Mouse (Mus musculus) heart, embryonic 14.5 days (tissue): ENCODE measurements around the gene Degs1. TPM values are rescaled to one million over a fixed set of nuclear protein-coding genes. Genes with fewer than 3 reads are reported as not detected.
A peak's percentile ranks its signal among the peaks of the same experiment; 100 is the strongest.

Source experiments
- ATAC-seq: fragments of 200-750 bp; cut with Nextera tagmentation; 2 replicates; pipeline ENCODE4 v1.8.0; 2017; ENCODE audit warnings: low read depth, moderate TSS enrichment; ENCODE audit not compliant: insufficient number of reproducible peaks, insufficient read depth, low FRiP score
- H3K27ac ChIP-seq, 2 experiments: fragments of 200-500 bp in 1 of 2; fragments of 300-500 bp in 1 of 2; sonication (generic) in 1 of 2; replicated peaks in 1 of 2; 2 replicates each; pipeline ENCODE4 v1.5.1; 2012 to 2014; ENCODE audit warnings: low read depth in 2 of 2, low read length in 2 of 2, control low read depth in 1 of 2, mild to moderate bottlenecking in 1 of 2, mixed read lengths in 1 of 2; ENCODE audit not compliant: control insufficient read depth in 1 of 2, insufficient read depth in 1 of 2
- H3K27me3 ChIP-seq: fragments of 300-500 bp; sonication (generic); 2 replicates; pipeline ENCODE4 v1.6.1; 2014; ENCODE audit warnings: mild to moderate bottlenecking, low read length, control low read depth; ENCODE audit not compliant: control insufficient read depth, insufficient read depth
- H3K36me3 ChIP-seq: fragments of 300-500 bp; sonication (generic); 2 replicates; pipeline ENCODE4 v1.6.1; 2014; ENCODE audit warnings: mild to moderate bottlenecking, control low read depth, low read length, mixed read lengths; ENCODE audit not compliant: control insufficient read depth, insufficient read depth
- H3K4me1 ChIP-seq, 2 experiments: fragments of 200-500 bp in 1 of 2; fragments of 300-500 bp in 1 of 2; sonication (generic) in 1 of 2; 2 replicates each; pipeline ENCODE4 v1.6.1; 2012 to 2014; ENCODE audit warnings: low read length in 2 of 2, control low read depth in 1 of 2, mixed read lengths in 1 of 2; ENCODE audit not compliant: control insufficient read depth in 2 of 2, insufficient read depth in 2 of 2
- H3K4me2 ChIP-seq: fragments of 300-500 bp; sonication (generic); 2 replicates; pipeline ENCODE4 v1.6.1; 2014; ENCODE audit warnings: mild to moderate bottlenecking, low read length
- H3K4me3 ChIP-seq, 2 experiments: fragments of 200-500 bp in 1 of 2; fragments of 300-500 bp in 1 of 2; sonication (generic) in 1 of 2; 2 replicates each; pipeline ENCODE4 v1.5.1; 2012 to 2014; ENCODE audit warnings: low read length in 2 of 2, mild to moderate bottlenecking in 2 of 2, control low read depth in 1 of 2, low read depth in 1 of 2, moderate library complexity in 1 of 2; ENCODE audit not compliant: control insufficient read depth in 1 of 2, insufficient read depth in 1 of 2
- H3K9ac ChIP-seq: fragments of 300-500 bp; sonication (generic); 2 replicates; pipeline ENCODE4 v1.6.1; 2014; ENCODE audit warnings: mild to moderate bottlenecking, low read length
- H3K9me3 ChIP-seq: fragments of 300-500 bp; sonication (generic); 2 replicates; pipeline ENCODE4 v1.6.1; 2016; ENCODE audit warnings: low read length, control low read depth; ENCODE audit not compliant: control insufficient read depth
- WGBS: fragments of 180-500 bp; shearing (Covaris S2); extraction: QIAGEN DNeasy Blood & Tissue Kit; methylation state at CpG from one replicate; pipeline ENCODE4 v1.1.7; 2014; 5-methylcytosine and 5-hydroxymethylcytosine counted together
- polyA plus RNA-seq: library from polyadenylated mRNA; unstranded; fragments of >200 nt; fragmentation: Nextera tagmentation; extraction: Ambion mirVana; gene quantifications from 2 replicates; pipeline ENCODE4 v1.2.1, GENCODE M21; 2014

Gene Degs1
- polyA plus RNA-seq, 1 experiment from 2014 or later, result 195 TPM

DNA sequence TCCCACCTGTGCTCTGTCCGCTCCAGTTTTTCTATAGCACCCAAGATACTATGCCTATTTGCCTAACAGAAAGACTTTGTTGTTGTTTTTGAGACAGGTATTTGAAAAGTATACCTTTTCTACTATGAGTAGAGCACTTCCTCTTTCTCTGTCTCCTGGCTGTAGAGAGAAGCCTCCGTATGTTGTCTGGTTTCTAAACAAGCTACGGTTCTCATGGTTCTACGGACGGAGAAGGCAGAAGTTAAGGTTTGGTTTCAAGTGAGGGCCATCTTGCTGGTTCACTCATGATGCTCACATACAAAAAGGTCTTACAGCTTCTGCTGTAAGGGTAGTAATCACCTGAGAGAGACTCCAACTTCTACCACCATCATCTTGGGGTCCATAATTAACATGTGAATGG lies 37.6 kb downstream of the Degs1 start:
- H3K27ac ChIP-seq, result no peak overlapping the region
- H3K4me3 ChIP-seq, result no peak overlapping the region
- ATAC-seq, result no peak
- no peaks in the 10 kb centered on the region for H3K27me3 ChIP-seq
- 89% methylated on average over 5 of the region's 5 CpGs for WGBS
- no peak overlapping the region for H3K9ac ChIP-seq
- peaks cover 0 to 2% of the 10 kb centered on the region in 2 experiments; a peak in 1 of 4 replicates for H3K4me1 ChIP-seq
- no peaks in the 10 kb centered on the region for H3K9me3 ChIP-seq
- H3K4me2 ChIP-seq, result no peak overlapping the region
- no peaks in the 10 kb centered on the region for H3K36me3 ChIP-seq

- no peak overlapping the region for H3K9ac ChIP-seq
- H3K36me3 ChIP-seq, result no peaks in the 10 kb centered on the region
- ATAC-seq, result no peak
- peaks cover 0 to 3% of the 10 kb centered on the region in 2 experiments; a peak in 3 of 4 replicates for H3K4me1 ChIP-seq
- no peak overlapping the region for H3K27ac ChIP-seq
- no peaks in the 10 kb centered on the region for H3K9me3 ChIP-seq
- no peak overlapping the region for H3K4me2 ChIP-seq
- 19% methylated on average over 7 of the region's 7 CpGs for WGBS
- H3K4me3 ChIP-seq, result no peak overlapping the region
- no peaks in the 10 kb centered on the region for H3K27me3 ChIP-seq
Measured at GRCm38 (mm10) chr1:182238056-182238703, 44.4 kb downstream of the Degs1 start.

- H3K36me3 ChIP-seq, result no peaks in the 10 kb centered on the region
- H3K4me1 ChIP-seq, result peaks cover 0 to 3% of the 10 kb centered on the region in 2 experiments; a peak in 3 of 4 replicates
- no peak overlapping the region for H3K4me2 ChIP-seq
- no peak overlapping the region for H3K4me3 ChIP-seq
- H3K27me3 ChIP-seq, result no peaks in the 10 kb centered on the region
- WGBS, result 47% methylated on average over 1 of the region's 1 CpGs
- no peak for ATAC-seq
- H3K9me3 ChIP-seq, result no peaks in the 10 kb centered on the region
- H3K9ac ChIP-seq, result no peak overlapping the region
- H3K27ac ChIP-seq, result no peak overlapping the region
Measured at GRCm38 (mm10) chr1:182237386-182237785, 45.2 kb downstream of the Degs1 start.

- Histone ChIP-seq H3K27ac (no peak overlapping the region), H3K4me2 (no peak overlapping the region), H3K9me3 (0 out of 2 replicates have a peak, but pooled peaks cover 8% of the 10 kb centered on the region), H3K36me3 (no peaks in the 10 kb centered on the region), H3K4me1 (peaks cover 0 to 3% of the 10 kb centered on the region in 2 experiments; a peak in 3 of 4 replicates), H3K27me3 (no peaks in the 10 kb centered on the region), H3K9ac (no peak overlapping the region), H3K4me3 (no peak overlapping the region)
- WGBS, result 89% methylated on average over 4 of the region's 4 CpGs
- ATAC-seq, result no peak
Measured at GRCm38 (mm10) chr1:182235174-182235573, 47.4 kb downstream of the Degs1 start.

DNA sequence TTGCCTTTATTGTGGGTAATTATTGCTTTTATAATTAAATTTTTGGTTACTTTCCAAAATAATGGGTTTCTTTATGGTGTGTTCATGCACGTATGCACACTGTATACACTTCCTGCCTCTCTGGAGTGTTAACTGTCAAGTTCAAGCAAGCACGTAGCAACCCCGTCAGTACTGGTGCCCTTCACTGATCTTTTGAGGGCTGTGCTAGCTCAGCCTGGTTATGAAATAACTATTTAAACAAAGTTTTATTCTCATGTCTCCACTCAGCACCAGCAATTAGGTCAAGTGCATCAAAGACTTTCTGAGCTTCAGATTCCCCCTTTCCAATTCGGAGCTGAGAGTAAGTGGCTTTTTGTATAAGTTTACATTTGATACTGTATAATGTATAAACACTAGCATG lies 53.2 kb downstream of the Degs1 start:
- no peaks in the 10 kb centered on the region for H3K27me3 ChIP-seq
- no peak overlapping the region for H3K27ac ChIP-seq
- H3K9ac ChIP-seq, result no peak overlapping the region
- H3K4me1 ChIP-seq, result no peaks in the 10 kb centered on the region
- no peak overlapping the region for H3K4me2 ChIP-seq
- no peak for ATAC-seq
- no peak overlapping the region for H3K4me3 ChIP-seq
- WGBS, result 89% methylated on average over 4 of the region's 4 CpGs
- 0 out of 2 replicates have a peak, but pooled peaks cover 8% of the 10 kb centered on the region for H3K9me3 ChIP-seq
- H3K36me3 ChIP-seq, result no peaks in the 10 kb centered on the region

- 51% methylated on average over 12 of the region's 12 CpGs for WGBS
- no peaks in the 10 kb centered on the region for H3K27me3 ChIP-seq
- no peak overlapping the region for H3K9ac ChIP-seq
- no peak overlapping the region for H3K4me2 ChIP-seq
- H3K4me1 ChIP-seq, result no peaks in the 10 kb centered on the region; a peak in 1 of 4 replicates
- H3K9me3 ChIP-seq, result 0 out of 2 replicates have a peak, but pooled peaks cover 8% of the 10 kb centered on the region
- H3K27ac ChIP-seq, result 0 out of 4 replicates have a peak overlapping the region, but pooled peaks of 1 of the 2 experiments have one; percentile 5
- H3K4me3 ChIP-seq, result no peak overlapping the region
- no peak for ATAC-seq
- H3K36me3 ChIP-seq, result no peaks in the 10 kb centered on the region
Measured at GRCm38 (mm10) chr1:182227141-182227963, 55.3 kb downstream of the Degs1 start.

- Histone ChIP-seq H3K4me3 (no peak overlapping the region), H3K27ac (no peak overlapping the region), H3K9ac (no peak overlapping the region), H3K4me1 (no peaks in the 10 kb centered on the region; a peak in 1 of 4 replicates), H3K27me3 (no peaks in the 10 kb centered on the region), H3K9me3 (0 out of 2 replicates have a peak, but pooled peaks cover 8% of the 10 kb centered on the region), H3K36me3 (no peaks in the 10 kb centered on the region), H3K4me2 (no peak overlapping the region)
- no peak for ATAC-seq
- 85% methylated on average over 9 of the region's 9 CpGs for WGBS
Measured at GRCm38 (mm10) chr1:182226261-182226660, 56.3 kb downstream of the Degs1 start.
